Mouse (Mus musculus): Measurements from ENCODE around the gene Lats1. TPM values are rescaled to one million over a fixed set of nuclear protein-coding genes. Genes with fewer than 3 reads are reported as not detected.
A peak's percentile ranks its signal among the peaks of the same experiment; 100 is the strongest.
"Not testable (repeated sequence)": the region's sequence is repeated elsewhere in the genome, so short reads cannot be mapped to it uniquely, and the experiment has no call there.

Lats1 gene
- total RNA-seq, 2 experiments from 2014 or later, result 31.1 to 32.1 TPM

DNA sequence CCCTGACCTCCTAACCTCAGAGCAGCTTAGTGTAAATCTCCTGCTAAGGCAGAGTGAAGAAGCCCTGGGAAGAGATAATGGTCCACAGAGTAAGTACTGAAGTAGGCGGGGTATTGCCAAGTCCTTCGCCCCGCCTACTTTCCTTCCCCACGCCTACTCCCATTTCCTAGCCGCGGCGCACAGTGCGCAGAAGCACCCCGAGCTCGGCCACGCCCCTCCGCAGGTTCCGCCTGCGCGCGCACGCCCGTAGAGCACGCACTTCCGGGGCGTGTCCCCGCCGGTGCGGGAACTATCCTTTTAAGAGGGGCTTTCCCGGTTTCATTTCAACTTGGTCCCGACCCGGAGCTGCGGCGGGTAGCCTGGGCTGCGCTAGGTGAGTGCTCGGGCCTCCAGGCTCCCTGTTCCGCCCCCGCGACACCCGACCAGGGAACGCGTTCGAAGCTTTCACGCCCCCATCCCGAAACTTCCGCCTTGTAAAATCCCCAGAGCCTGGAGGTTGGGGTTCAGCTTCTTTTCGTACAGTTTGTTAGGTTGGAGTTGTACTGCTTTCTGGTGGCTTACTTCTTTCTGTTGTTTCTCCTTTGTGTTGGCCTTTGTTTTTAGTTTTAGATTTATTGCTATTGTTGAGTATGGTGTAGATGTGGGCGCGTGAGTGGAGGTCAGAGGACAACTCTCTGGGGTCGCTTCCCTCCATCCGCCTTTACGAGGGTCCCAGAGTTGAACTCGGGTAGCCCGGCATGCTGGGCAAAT is 44.9 kb downstream of the Lats1 start, which contains the start of gene Katna1:
Gene Katna1 (plus strand): TSS at position 250 of the 750 bp plus-strand sequence.
- DNase-seq (ENCODE audit: low spot score in 2 of 2), result peak; percentile 83 to 92

DNA sequence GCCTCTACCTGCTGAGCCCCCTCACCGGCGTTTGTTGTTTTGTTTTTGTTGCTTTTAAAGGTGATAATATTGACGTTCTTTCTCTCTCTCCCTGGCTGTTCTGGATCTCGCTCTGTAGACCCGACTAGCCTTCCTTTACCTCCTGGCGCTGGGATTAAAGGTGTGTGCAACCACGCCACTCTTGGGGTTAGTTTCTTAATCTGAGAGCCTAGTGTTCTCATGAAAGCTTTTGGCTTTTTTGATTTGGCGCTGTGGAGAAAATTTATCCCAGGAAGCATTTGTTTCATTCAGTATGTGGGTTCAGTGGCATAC is 45.4 kb downstream of the Lats1 start:
- no peak for DNase-seq (ENCODE audit: low spot score in 2 of 2)

DNA sequence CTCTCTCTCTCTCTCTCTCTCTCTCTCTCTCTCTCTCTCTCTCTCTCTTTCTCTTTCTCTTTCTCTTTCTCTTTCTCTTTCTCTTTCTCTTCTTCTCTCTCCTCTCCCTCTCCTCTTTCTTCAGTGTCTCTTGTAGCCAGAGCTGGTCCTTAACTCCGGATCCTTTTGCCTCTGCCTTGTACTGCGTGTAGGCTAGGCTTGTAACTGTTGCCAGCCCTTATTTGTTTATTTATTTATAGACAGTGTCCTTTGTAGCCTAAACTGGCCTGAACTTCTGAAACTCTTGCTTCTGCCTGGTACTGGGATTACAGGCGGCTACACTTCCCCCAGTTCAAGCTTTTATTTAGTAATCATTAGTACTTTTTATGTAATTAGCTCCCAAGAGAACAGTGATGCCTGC is 46.0 kb downstream of the Lats1 start:
- no peak for DNase-seq (ENCODE audit: low spot score in 2 of 2)

DNA sequence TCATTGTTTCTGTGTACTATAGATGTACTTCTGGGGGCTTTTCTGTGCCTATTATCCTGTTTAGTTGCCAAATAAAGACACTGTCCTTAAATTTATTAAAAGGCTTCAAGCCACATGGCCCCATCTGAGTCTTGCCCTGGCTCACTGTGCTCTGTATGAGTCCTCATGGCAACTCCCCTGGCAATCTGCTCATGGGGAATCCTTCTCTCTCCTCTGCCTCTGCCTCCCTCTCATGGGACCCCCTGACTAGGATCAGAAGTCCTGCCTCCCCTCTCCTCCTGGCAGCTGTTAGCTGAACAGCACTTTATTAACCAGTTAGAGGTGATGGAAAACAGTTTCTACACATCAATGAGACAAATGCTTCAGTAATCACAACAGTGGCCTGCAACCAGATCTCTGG is 50.6 kb downstream of the Lats1 start:
- no peak for DNase-seq (ENCODE audit: low spot score in 2 of 2)

DNA sequence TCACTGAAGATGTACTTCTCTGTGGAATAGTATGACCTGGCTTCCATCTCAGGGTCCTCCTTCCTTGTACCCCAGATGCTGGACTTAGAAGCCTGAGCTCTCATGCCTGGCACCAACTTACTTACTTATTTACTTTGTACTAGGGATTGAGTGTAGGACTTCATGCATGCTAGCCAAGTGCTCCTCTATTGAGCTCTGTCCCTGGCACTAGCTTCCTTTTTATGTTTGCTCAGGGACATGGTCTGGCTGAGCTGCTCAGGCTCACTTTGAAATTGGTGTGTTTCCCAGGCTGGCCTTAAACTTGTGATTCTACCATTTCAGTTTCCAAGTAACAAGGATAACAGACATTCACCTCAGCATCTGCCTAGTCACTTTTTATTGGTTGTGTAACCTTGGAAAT is 56.1 kb downstream of the Lats1 start:
- no peak for DNase-seq (ENCODE audit: low spot score in 2 of 2)

DNA sequence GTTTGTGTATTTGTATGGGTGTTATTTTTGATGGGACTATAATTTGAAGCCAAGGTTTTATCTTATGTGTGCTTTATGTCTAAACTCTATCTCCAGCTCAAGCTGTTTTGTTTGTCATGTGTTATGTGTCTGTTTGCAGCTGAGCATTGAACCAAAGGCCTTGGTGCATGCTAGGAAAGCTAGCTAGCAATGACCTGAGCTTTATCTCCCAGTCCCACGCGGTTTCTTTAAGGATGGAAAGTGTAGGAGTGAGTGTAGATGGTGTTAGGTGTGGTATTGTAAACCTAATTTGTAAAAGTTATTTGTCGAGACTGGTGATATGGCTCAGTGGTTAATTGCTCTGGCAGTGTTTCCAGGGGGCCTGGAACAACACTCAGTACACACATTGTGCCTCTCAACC is 56.9 kb downstream of the Lats1 start:
- DNase-seq (ENCODE audit: low spot score in 2 of 2), result no peak

DNA sequence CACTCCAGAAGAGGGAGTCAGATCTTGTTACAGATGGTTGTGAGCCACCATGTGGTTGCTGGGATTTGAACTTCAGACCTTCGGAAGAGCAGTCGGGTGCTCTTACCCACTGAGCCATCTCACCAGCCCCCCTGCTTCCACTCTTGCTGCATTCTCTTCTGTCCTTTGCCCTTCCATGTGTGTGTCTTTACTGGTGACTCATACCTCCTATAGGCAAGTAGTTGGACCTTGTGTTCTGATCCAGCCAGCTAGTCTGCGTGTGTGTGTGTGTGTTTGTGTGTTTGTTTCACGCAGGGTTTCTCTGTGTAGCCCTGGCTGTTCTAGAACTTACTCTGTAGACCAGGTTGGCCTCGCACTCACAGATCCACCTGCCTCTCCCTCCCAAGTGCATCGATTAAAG is 64.5 kb downstream of the Lats1 start:
- not testable (repeated sequence) for DNase-seq (ENCODE audit: low spot score in 2 of 2)

DNA sequence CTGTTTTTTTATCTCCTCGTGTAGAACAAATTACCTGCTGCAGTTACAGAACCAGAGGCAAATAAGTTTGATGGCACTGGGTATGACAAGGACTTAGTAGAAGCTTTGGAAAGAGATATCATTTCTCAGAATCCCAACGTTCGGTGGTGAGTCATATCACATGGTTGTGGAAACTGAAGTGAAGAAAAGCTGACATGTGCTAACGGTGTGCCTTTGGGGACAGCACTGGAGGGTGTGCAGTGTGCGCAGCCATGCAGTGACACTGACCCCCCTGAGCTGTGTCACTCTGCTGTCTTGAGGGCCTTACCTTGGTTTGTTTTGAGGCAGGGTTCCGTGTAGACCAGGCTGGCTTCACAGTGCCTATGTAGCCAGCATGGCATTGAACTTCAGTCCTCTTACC is 67.7 kb downstream of the Lats1 start:
- no peak for DNase-seq (ENCODE audit: low spot score in 2 of 2)

- DNase-seq (ENCODE audit: low spot score in 2 of 2), result no peak
These were observed 76.5 kb downstream of the Lats1 start for GRCm38 (mm10) chr10:7757544-7757943.

Other genes starting within 250 kb of the Lats1 start
- under 1 TPM; 0.10 to 0.15 TPM for gene Ulbp1, start 207.6 kb upstream of the Lats1 start, total RNA-seq (2021)
- gene Lrp11, start 91.4 kb upstream of the Lats1 start, total RNA-seq (2021), result 100 to 1,000 TPM; 197 to 207 TPM
- 1 to 10 TPM; 6.1 to 6.9 TPM for gene Nup43, start 13.7 kb upstream of the Lats1 start, total RNA-seq (2021)
- gene Pcmt1, start 78 bp upstream of the Lats1 start, total RNA-seq (2021), result 100 to 1,000 TPM; 173 to 177 TPM
- gene Katna1, start 44.8 kb downstream of the Lats1 start, total RNA-seq (2021), result 10 to 100 TPM; 16.0 to 18.7 TPM
- gene Ginm1, start 111.6 kb downstream of the Lats1 start, total RNA-seq (2021), result 10 to 100 TPM; 18.2 to 18.6 TPM
- 10 to 100 TPM; 34.6 to 37.2 TPM for gene Ppil4, start 111.7 kb downstream of the Lats1 start, total RNA-seq (2021)
- under 1 TPM in 1 of 2 experiments, not detected in 1; 0.07 TPM for gene Zc3h12d, start 151.3 kb downstream of the Lats1 start, total RNA-seq (2021)